Mouse (Mus musculus): ENCODE results near the gene Arl8a.

- TF ChIP-seq GATA1 (IDR thresholded peaks at IDR 0.05; ENCODE audit: low read length): no peak
- no peak for TF ChIP-seq TAL1 (IDR thresholded peaks at IDR 0.05; ENCODE audit: low read length)
Measured at GRCm38 (mm10) chr1:135130376-135131018, 16.1 kb upstream of the Arl8a start.
